Mouse (Mus musculus): ENCODE results near the gene Vmn1r60.
"Not testable (repeated sequence)": the region's sequence is repeated elsewhere in the genome, so short reads cannot be mapped to it uniquely, and the experiment has no call there.

The Vmn1r60 gene

GRCm38 (mm10) chr7:5547217-5547616 is at the start of gene Vmn1r60:
Gene Vmn1r60 (minus strand): TSS chr7:5547317.
- not testable (repeated sequence) for DNase-seq

- DNase-seq, result not testable (repeated sequence)
These were observed 6.2 kb downstream of the Vmn1r60 start for GRCm38 (mm10) chr7:5540770-5541436.

- DNase-seq, result not testable (repeated sequence)
These were observed 53.3 kb downstream of the Vmn1r60 start, which contains the start of gene Vmn2r28 for GRCm38 (mm10) chr7:5493856-5494255. Gene Vmn2r28 (minus strand): TSS chr7:5493956.

Data from lung, postnatal 36 days (tissue).